Mouse (Mus musculus): ENCODE measurements around the gene Stk32c.

Stk32c gene

GRCm38 (mm10) chr7:139191619-139192018, 21.5 kb downstream of the Stk32c start:
- DNase-seq (ENCODE audit: low spot score), result no peak

DNA sequence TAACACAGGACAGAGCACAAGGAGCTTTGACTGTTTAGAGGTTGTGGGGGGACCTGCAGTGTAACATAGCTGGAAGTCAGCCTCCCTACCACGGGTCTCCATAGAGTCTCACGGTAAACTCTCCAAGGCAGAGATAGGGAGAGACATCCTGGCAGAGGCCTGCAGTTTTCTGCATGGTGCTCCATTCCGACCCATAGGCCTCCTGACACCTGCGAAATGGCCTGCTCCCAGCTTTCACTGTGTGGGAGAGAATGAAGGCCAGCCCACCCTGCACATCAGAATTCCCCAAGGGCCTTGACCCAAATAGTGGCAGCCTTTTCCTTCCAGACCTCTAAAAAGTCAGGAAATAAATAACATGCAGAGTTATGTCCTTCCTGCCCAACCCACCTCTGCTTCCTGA, 22.5 kb downstream of the Stk32c start:
- no peak for DNase-seq (ENCODE audit: low spot score)

GRCm38 (mm10) chr7:139188634-139189207, 24.4 kb downstream of the Stk32c start:
- DNase-seq (ENCODE audit: low spot score), result peak; percentile 85

DNA sequence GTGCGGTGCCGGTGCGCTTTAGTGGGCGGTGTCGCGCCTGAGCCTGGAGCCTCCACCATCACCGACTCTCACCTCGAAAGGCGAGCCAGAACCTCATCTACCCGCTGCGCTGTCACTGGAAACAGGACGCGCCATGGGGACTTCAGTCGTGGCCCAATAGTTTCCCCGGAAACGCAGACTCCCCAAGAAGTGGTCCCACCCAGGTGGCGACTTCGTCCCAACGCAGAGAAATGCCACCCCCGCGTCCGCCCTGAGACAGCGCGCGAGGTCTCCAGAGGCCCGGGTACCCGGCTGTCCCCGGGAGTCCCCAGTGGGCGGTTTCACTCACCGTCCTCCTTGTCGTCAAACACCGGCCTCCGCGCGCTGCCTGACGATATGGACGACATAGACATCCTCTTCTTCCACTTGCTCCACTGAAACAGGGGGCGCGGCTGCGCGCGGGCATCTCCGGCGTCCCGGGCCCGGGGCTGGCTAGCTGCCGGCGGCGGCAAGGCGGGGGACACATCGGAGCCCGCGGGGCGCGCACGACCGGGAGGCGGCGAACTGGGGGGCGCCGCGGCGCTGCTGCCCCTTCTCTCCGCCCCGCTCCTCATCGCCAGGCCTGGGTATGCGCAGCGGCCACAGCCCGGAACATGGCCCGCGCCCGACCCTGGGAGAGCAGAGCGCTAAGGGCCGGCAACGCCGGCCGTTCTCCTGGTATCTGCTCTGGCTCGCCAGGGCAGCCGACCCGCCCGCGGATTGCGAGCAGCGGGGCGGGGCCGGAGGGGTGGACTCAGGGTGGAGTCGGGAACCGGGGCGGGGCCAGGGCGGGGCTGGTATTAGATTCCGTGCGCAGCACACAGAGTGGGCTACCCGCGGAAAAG, 25.1 kb downstream of the Stk32c start:
- DNase-seq (ENCODE audit: low spot score), result peak; percentile 79

GRCm38 (mm10) chr7:139187277-139187676, 25.8 kb downstream of the Stk32c start:
- no peak for DNase-seq (ENCODE audit: low spot score)

GRCm38 (mm10) chr7:139186436-139186835, 26.7 kb downstream of the Stk32c start:
- no peak for DNase-seq (ENCODE audit: low spot score)

- no peak for DNase-seq (ENCODE audit: low spot score)
These were observed 27.1 kb downstream of the Stk32c start for GRCm38 (mm10) chr7:139185971-139186370.

DNA sequence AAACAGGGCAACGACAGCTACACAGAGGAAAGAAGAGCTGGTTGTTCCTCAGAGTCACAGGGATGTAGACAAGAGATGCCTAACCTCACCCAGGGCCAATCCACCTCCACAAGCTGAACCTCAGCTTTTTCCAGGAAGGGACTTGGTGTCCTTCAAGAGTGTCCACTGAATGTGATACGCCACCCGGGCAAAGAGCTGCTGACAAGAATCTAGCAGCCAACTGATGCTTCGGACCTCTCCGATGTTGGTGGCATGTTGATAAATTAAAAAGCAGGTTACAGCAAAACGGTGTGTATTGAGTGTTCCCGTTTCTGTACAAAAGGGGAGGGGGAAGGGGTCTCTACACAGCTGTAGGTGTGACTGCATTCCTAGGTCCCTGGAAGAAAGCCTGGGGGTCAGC, 28.3 kb downstream of the Stk32c start:
- no peak for DNase-seq (ENCODE audit: low spot score)

GRCm38 (mm10) chr7:139184396-139184795, 28.7 kb downstream of the Stk32c start:
- DNase-seq (ENCODE audit: low spot score), result no peak

- DNase-seq (ENCODE audit: low spot score), result no peak
These were observed 33.0 kb downstream of the Stk32c start for GRCm38 (mm10) chr7:139180058-139180457.

- DNase-seq (ENCODE audit: low spot score), result no peak
These were observed 33.8 kb downstream of the Stk32c start for GRCm38 (mm10) chr7:139179299-139179698.

GRCm38 (mm10) chr7:139169143-139169542, 44.0 kb downstream of the Stk32c start:
- no peak for DNase-seq (ENCODE audit: low spot score)

DNA sequence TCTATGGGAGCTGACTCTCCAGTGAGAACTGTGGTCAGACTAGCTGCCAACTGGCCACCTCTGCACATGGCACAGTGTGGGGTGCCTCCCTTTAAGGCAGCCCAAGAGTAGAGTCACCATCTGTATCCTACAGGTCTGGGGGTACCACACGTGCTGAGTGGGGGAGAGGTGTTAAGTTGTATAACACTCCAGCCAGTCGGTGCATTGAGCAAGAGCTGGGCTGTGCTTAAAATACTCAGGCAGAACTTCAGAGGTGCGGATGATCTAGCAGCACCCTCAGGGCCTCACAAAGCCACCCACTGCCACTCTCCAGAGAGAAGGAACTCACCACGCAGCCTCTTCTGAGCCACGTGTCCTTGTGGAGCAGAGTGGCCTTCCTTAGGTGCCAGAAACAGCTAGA, 48.7 kb downstream of the Stk32c start:
- DNase-seq (ENCODE audit: low spot score), result no peak

DNA sequence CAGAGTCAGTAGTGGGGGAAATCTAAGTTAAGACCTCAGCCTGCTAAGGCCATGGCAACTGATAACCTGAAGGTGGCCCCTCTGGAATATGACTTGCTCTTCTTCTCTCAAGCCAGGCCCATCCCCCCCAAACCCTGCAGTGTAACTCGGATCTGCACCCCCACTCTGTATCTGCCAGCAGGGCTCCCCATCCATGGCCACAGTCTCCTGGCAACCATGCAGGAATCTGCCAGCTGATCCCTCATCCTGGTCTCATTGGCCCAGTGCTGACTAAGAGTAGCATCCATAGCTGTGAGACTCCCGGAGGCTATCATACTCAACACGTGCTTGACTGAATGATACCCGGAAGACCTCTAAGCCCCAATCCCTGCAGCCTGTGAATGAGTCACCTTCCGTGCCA, 54.2 kb downstream of the Stk32c start:
- DNase-seq (ENCODE audit: low spot score), result no peak

GRCm38 (mm10) chr7:139158549-139158948, 54.6 kb downstream of the Stk32c start:
- DNase-seq (ENCODE audit: low spot score), result no peak

GRCm38 (mm10) chr7:139157541-139157940, 55.6 kb downstream of the Stk32c start:
- no peak for DNase-seq (ENCODE audit: low spot score)

DNA sequence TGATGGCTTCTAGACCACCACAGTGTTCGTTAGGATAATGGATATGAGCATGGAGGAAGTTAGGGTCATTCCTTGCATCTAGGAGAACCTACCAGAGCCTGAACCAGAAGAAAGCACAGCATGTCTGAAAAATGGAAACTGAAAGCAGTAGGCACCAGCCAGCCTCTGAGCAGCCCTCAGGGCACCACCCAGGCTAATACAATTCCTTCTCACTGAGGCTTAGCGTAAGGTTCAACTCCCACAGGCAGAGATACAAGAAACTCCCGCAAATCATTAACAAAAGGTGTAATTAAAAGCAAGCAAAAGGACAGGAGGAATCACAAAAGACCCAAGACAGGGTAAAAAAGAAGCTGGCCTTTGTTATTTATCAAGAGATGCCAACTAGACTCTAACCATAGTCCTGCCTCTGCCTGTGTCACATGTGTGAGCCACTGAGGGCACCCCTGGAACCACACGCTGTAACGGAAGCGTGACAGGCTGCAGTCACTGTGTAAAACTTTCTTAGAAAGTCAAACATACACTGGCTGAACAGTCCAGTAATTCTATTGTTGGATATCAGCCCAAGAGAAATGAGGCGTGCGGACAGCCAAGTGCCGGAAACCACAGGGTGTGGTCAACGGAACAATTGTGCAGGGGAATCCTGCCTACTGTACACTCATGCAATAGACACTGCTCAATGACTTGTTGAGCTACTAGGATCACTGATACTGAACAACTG, 56.6 kb downstream of the Stk32c start:
- no peak for DNase-seq (ENCODE audit: low spot score)

- no peak for DNase-seq (ENCODE audit: low spot score)
These were observed 60.2 kb downstream of the Stk32c start for GRCm38 (mm10) chr7:139152927-139153326.

DNA sequence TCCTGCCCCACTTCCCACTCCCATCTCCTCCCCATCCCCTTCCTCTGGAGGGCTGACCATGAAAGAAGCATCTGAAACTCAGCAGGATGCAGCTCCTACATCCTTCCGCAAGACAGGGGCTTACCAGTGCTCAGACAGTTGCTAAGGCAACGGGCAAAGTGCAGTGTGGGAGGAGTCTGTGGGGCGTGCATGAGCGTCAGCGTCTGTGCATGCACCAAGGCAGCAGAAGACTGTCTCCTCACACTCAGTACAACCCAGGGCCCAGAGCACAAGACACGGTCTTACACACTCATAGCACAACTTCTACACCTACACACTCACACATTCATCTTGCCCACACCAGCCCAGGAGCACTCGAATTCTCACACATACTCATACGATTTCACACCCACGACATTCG, 62.0 kb downstream of the Stk32c start:
- DNase-seq (ENCODE audit: low spot score), result peak; percentile 86

DNA sequence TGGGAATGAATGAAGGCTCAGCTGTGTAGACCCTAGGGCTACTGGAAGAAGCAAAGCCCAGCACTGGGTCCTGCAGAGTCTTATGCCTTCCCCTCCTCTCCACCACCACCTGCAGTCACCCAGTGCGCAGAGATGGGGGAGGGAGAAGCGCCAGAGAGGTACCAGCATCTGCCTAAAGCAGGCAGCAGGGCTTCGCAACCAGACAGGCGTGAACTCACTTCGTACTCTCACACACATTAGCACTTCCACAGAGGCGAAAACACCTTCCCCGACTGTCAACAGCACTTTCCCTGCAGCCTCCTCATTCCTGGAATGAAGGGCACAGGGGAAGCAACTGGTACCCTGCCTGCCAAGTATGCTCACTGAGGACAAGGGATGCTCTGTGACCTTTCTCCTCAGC, 63.7 kb downstream of the Stk32c start:
- DNase-seq (ENCODE audit: low spot score), result no peak

- DNase-seq (ENCODE audit: low spot score), result peak; percentile 28
These were observed 65.7 kb downstream of the Stk32c start for GRCm38 (mm10) chr7:139147360-139147759.

- DNase-seq (ENCODE audit: low spot score), result no peak
These were observed 67.2 kb downstream of the Stk32c start for GRCm38 (mm10) chr7:139145891-139146290.

- DNase-seq (ENCODE audit: low spot score), result no peak
These were observed 69.3 kb downstream of the Stk32c start for GRCm38 (mm10) chr7:139143785-139144184.

Measured in embryo, embryonic 10 days (tissue).